Mouse (Mus musculus): ENCODE data around the gene Kmt2e. TPM values are rescaled to one million over a fixed set of nuclear protein-coding genes. Genes with fewer than 3 reads are reported as not detected.
A peak's percentile ranks its signal among the peaks of the same experiment; 100 is the strongest.

Kmt2e gene
- polyA plus RNA-seq, 1 experiment from 2014 or later, result 92.6 TPM

DNA sequence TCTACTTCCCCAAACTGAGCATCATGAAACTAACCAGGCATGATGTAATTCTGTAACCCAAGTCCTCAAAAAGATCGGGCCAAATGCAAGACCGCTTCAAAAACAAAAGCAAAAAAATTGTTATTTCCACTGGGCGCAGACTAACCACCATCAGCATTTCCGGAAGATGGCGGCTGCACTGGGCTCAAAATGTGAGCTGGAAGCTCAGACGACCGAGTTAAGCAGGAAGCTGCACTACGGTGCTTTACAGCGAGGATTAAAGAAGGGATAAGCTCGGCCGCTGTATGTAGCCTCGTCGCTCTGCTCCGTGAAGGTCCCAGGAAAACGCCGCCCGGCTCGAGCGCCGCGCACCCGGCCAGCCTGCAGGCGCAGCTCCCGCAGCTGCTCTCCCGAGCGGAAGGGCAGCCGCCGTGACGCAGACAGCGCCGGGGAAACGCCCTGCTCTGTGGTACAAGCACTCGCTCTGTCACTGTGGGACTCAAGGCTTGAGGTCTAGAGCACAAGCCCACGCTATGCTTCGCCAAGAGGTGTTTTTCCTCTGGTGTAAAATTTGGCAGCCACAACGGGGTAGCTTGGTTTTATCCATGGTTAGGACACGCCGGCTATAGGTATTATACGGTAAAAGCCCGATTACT is 16.0 kb upstream of the Kmt2e start:
- DNase-seq (ENCODE audit: low spot score) (peak; percentile 74), ATAC-seq (replicated peaks; ENCODE audit: insufficient number of reproducible peaks, low FRiP score, low TSS enrichment, low read depth) (peak; percentile 76)
- under 1% methylated on average over 40 of the region's 40 CpGs for WGBS
- no peaks in the 10 kb centered on the region for H3K9me3 ChIP-seq (replicated peaks; ENCODE audit: control insufficient read depth, low read length)
- H3K4me2 ChIP-seq (ENCODE audit: low read depth, low read length), result peak overlapping the region; percentile 76
- H3K27ac ChIP-seq (replicated peaks; ENCODE audit: low read depth, low read length), result peak overlapping the region; percentile 81
- peak overlapping the region; percentile 49 for H3K4me3 ChIP-seq (ENCODE audit: low read depth, low read length)
- peak overlapping the region; percentile 65 for H3K9ac ChIP-seq (replicated peaks; ENCODE audit: low read length)
- H3K4me1 ChIP-seq (ENCODE audit: control insufficient read depth, insufficient read depth, low read length), result no peaks in the 10 kb centered on the region; the same call in 1 of the 2 replicates
- H3K36me3 ChIP-seq (replicated peaks; ENCODE audit: control insufficient read depth, insufficient read depth, low read depth, low read length), result no peaks in the 10 kb centered on the region
- no peaks in the 10 kb centered on the region for H3K27me3 ChIP-seq (ENCODE audit: control insufficient read depth, insufficient read depth, low read length)

DNA sequence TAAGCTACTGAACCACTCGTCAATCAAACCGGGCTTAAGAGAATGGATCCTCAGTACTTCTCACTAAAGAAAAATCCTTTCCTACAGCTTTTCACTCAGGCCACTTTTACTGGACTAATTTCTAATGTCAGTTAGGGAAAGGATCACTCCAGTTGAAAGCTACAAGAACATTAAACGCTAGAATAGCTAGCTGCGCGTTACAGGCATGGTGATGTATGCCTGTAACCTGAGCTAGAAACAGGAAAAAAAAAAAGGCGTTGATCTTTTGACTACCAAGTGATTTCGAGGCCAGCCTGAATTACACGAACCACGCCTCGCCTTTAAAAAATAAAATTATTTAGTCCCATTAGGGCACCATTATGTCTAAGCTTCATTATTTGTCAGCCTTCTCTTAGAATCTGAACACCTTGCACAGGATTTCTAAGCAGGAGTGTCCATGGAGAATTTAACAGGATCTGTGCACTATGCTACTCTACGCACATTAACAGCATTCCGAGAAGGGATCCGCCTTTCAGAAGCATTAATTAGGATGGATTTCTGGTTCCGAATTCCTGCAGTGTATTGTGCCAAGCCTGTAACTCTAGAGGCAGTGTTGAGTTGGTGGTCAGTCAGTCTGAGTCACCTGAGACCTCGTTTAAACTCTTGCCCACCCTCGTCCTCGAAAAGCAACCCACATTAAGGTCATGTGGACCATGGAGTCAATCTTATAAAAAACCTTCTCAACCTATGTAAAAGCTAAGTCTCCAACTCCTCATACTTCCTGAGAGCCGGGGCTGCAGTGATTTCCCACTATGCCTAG is 15.2 kb upstream of the Kmt2e start:
- H3K4me1 ChIP-seq (ENCODE audit: control insufficient read depth, insufficient read depth, low read length), result no peaks in the 10 kb centered on the region; the same call in 1 of the 2 replicates
- H3K27ac ChIP-seq (replicated peaks; ENCODE audit: low read depth, low read length), result peak overlapping the region; percentile 81; the same call in 1 of the 2 replicates
- 5% methylated on average over 18 of the region's 18 CpGs for WGBS
- no peaks in the 10 kb centered on the region; the same call in 1 of the 2 replicates for H3K36me3 ChIP-seq (replicated peaks; ENCODE audit: control insufficient read depth, insufficient read depth, low read depth, low read length)
- H3K9ac ChIP-seq (replicated peaks; ENCODE audit: low read length), result no peak overlapping the region; the same call in none of the 2 replicates
- 0 out of 2 replicates have a peak, but pooled peaks have one; percentile 14 for ATAC-seq (replicated peaks; ENCODE audit: insufficient number of reproducible peaks, low FRiP score, low TSS enrichment, low read depth)
- no peaks in the 10 kb centered on the region for H3K27me3 ChIP-seq (ENCODE audit: control insufficient read depth, insufficient read depth, low read length)
- no peaks in the 10 kb centered on the region for H3K9me3 ChIP-seq (replicated peaks; ENCODE audit: control insufficient read depth, low read length)
- peak overlapping the region; percentile 49 for H3K4me3 ChIP-seq (ENCODE audit: low read depth, low read length)
- H3K4me2 ChIP-seq (ENCODE audit: low read depth, low read length), result peak overlapping the region; percentile 76
- DNase-seq (ENCODE audit: low spot score), result peak; percentile 38

DNA sequence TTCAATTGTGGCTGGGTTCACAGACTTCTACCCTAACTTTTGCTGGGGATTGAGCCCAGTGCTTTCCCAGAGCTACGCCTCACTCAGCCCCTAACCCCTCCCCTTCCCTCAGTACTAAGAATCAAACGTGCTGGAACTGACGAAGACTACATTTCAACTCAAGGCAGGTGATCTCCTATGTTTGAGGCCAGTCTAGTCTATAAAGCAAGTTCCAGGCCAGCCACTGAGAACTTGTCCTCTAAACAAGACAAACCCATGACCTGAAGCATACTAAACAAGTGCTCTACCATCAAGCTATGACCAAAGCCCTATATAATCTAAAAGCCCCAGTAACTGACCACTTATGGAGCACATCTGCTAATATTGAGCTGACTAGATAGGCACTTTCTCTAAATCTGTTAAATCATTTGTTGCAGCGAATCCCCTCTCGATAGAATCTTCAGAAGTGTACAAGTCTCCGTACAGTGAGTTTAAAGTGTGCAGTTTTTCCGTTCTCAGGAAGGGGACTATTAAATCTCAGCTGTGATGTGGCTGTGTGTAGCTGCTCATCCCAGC is 14.5 kb upstream of the Kmt2e start:
- ATAC-seq (replicated peaks; ENCODE audit: insufficient number of reproducible peaks, low FRiP score, low TSS enrichment, low read depth) (no peak), DNase-seq (ENCODE audit: low spot score) (no peak)
- whole genome bisulfite sequencing, result 38% methylated on average over 7 of the region's 7 CpGs
- Histone ChIP-seq H3K27me3 (ENCODE audit: control insufficient read depth, insufficient read depth, low read length) (no peaks in the 10 kb centered on the region), H3K36me3 (replicated peaks; ENCODE audit: control insufficient read depth, insufficient read depth, low read depth, low read length) (no peaks in the 10 kb centered on the region; the same call in 1 of the 2 replicates), H3K9ac (replicated peaks; ENCODE audit: low read length) (no peak overlapping the region), H3K4me1 (ENCODE audit: control insufficient read depth, insufficient read depth, low read length) (no peaks in the 10 kb centered on the region; the same call in 1 of the 2 replicates), H3K4me3 (ENCODE audit: low read depth, low read length) (no peak overlapping the region), H3K4me2 (ENCODE audit: low read depth, low read length) (no peak overlapping the region; the same call in 1 of the 2 replicates), H3K27ac (replicated peaks; ENCODE audit: low read depth, low read length) (no peak overlapping the region), H3K9me3 (replicated peaks; ENCODE audit: control insufficient read depth, low read length) (no peaks in the 10 kb centered on the region)

DNA sequence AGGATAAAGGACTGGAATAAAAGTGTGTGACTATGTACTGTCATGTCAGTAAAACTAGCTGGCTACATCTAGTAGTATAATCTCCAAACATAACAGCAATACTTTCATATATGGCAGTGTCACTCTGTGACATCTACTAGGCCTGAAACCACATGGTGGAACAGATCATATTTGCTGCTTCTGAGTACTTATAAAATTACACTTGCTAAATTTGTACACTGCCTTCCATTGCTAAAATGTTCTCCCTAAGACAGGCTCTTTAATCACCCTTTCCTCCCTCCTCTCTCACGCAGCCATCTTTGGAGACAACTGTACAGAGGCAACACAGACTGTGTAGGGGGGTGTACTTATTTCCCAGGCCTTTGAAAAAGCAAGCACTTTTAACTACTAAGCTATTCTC is 13.8 kb upstream of the Kmt2e start:
- no peak overlapping the region for H3K4me3 ChIP-seq (ENCODE audit: low read depth, low read length)
- no peaks in the 10 kb centered on the region for H3K9me3 ChIP-seq (replicated peaks; ENCODE audit: control insufficient read depth, low read length)
- H3K27me3 ChIP-seq (ENCODE audit: control insufficient read depth, insufficient read depth, low read length), result no peaks in the 10 kb centered on the region
- no peak for ATAC-seq (replicated peaks; ENCODE audit: insufficient number of reproducible peaks, low FRiP score, low TSS enrichment, low read depth)
- DNase-seq (ENCODE audit: low spot score), result no peak
- WGBS, result 57% methylated on average over 1 of the region's 1 CpGs
- H3K4me2 ChIP-seq (ENCODE audit: low read depth, low read length), result no peak overlapping the region
- no peak overlapping the region for H3K9ac ChIP-seq (replicated peaks; ENCODE audit: low read length)
- no peak overlapping the region for H3K27ac ChIP-seq (replicated peaks; ENCODE audit: low read depth, low read length)
- no peaks in the 10 kb centered on the region; the same call in 1 of the 2 replicates for H3K4me1 ChIP-seq (ENCODE audit: control insufficient read depth, insufficient read depth, low read length)
- no peaks in the 10 kb centered on the region; the same call in 1 of the 2 replicates for H3K36me3 ChIP-seq (replicated peaks; ENCODE audit: control insufficient read depth, insufficient read depth, low read depth, low read length)

DNA sequence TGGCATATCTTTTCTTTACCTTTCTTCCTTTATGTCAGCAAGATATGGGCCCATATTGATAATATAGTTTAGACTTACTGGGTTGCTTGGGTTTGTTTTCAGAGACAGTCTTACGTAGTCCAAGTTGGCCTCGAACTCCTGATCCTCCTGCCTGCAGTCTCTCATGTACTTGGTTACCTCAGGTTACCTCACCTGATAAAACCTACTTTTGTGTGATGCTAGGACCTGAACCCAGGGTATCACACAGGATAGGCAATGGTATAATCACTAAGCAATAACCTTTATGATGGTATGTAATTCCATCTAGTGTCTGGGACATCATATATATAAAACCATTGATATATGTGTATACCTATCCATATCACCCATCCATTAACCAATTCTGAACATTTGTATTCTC is 12.8 kb upstream of the Kmt2e start:
- no peak overlapping the region for H3K4me2 ChIP-seq (ENCODE audit: low read depth, low read length)
- 92% methylated on average over 2 of the region's 2 CpGs for WGBS
- DNase-seq (ENCODE audit: low spot score) (no peak), ATAC-seq (replicated peaks; ENCODE audit: insufficient number of reproducible peaks, low FRiP score, low TSS enrichment, low read depth) (no peak)
- no peaks in the 10 kb centered on the region; the same call in 1 of the 2 replicates for H3K36me3 ChIP-seq (replicated peaks; ENCODE audit: control insufficient read depth, insufficient read depth, low read depth, low read length)
- no peaks in the 10 kb centered on the region; the same call in 1 of the 2 replicates for H3K4me1 ChIP-seq (ENCODE audit: control insufficient read depth, insufficient read depth, low read length)
- H3K27ac ChIP-seq (replicated peaks; ENCODE audit: low read depth, low read length), result no peak overlapping the region
- H3K4me3 ChIP-seq (ENCODE audit: low read depth, low read length), result no peak overlapping the region
- no peaks in the 10 kb centered on the region for H3K27me3 ChIP-seq (ENCODE audit: control insufficient read depth, insufficient read depth, low read length)
- H3K9me3 ChIP-seq (replicated peaks; ENCODE audit: control insufficient read depth, low read length), result no peaks in the 10 kb centered on the region
- no peak overlapping the region for H3K9ac ChIP-seq (replicated peaks; ENCODE audit: low read length)

DNA sequence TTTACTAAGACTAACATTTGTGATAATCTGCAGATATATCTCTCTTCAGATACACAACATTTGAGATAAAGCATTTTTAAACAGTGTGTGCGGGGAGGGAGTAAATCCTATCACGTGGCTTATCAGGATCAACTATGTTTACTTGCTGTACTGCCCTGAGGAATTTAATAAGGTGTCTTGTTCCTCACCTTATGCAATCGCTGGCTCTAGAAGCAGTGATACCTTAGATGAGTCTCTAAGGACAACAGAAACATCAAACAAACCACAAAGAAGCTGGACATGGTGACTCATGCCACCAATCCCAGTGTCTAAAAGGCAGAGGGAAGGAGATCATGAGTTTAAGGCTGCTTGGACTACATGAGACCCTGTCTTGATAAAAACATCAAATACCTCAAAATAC is 11.2 kb upstream of the Kmt2e start:
- no peaks in the 10 kb centered on the region; the same call in 1 of the 2 replicates for H3K36me3 ChIP-seq (replicated peaks; ENCODE audit: control insufficient read depth, insufficient read depth, low read depth, low read length)

DNA sequence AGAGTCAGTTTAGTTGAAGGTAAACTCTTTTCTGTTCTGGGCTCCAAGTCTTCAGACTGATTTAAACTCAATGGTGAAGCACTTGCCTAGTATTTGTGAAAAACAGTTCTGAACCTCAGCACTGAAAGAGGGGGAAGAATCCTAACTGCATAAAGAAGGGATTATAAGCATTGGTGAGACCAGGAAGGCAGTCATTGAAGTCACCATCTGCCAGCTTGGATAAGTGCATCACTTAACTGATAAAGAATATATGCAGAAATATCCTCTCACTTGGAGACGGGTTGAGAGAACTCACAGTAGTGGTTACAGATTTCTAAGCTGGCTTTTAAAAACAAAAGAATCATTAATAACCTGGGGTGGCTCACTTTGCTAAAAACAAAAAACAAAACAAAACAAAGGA is 6.7 kb upstream of the Kmt2e start:
- Histone ChIP-seq H3K4me3 (ENCODE audit: low read depth, low read length) (no peak overlapping the region), H3K27ac (replicated peaks; ENCODE audit: low read depth, low read length) (no peak overlapping the region), H3K9me3 (replicated peaks; ENCODE audit: control insufficient read depth, low read length) (no peaks in the 10 kb centered on the region), H3K9ac (replicated peaks; ENCODE audit: low read length) (no peak overlapping the region), H3K36me3 (replicated peaks; ENCODE audit: control insufficient read depth, insufficient read depth, low read depth, low read length) (no peaks in the 10 kb centered on the region; the same call in 1 of the 2 replicates), H3K4me1 (ENCODE audit: control insufficient read depth, insufficient read depth, low read length) (no peaks in the 10 kb centered on the region), H3K27me3 (ENCODE audit: control insufficient read depth, insufficient read depth, low read length) (no peaks in the 10 kb centered on the region), H3K4me2 (ENCODE audit: low read depth, low read length) (no peak overlapping the region)
- DNase-seq (ENCODE audit: low spot score) (no peak), ATAC-seq (replicated peaks; ENCODE audit: insufficient number of reproducible peaks, low FRiP score, low TSS enrichment, low read depth) (no peak)
- WGBS, result 67% methylated on average over 1 of the region's 1 CpGs

More for the DNA sequence above, 11.2 kb upstream of the Kmt2e start:
- Histone ChIP-seq H3K4me2 (ENCODE audit: low read depth, low read length) (no peak overlapping the region), H3K27ac (replicated peaks; ENCODE audit: low read depth, low read length) (no peak overlapping the region), H3K4me1 (ENCODE audit: control insufficient read depth, insufficient read depth, low read length) (no peaks in the 10 kb centered on the region; the same call in 1 of the 2 replicates), H3K27me3 (ENCODE audit: control insufficient read depth, insufficient read depth, low read length) (no peaks in the 10 kb centered on the region), H3K9me3 (replicated peaks; ENCODE audit: control insufficient read depth, low read length) (no peaks in the 10 kb centered on the region), H3K9ac (replicated peaks; ENCODE audit: low read length) (no peak overlapping the region), H3K4me3 (ENCODE audit: low read depth, low read length) (no peak overlapping the region)
- ATAC-seq (replicated peaks; ENCODE audit: insufficient number of reproducible peaks, low FRiP score, low TSS enrichment, low read depth) (no peak), DNase-seq (ENCODE audit: low spot score) (no peak)
- 89% methylated on average over 3 of the region's 3 CpGs for WGBS

Data from embryonic facial prominence, embryonic 11.5 days (tissue).